Mouse (Mus musculus): Measurements from ENCODE around the gene 2310061I04Rik. TPM values are rescaled to one million over a fixed set of nuclear protein-coding genes. Genes with fewer than 3 reads are reported as not detected.
A peak's percentile ranks its signal among the peaks of the same experiment; 100 is the strongest.
"Not testable (repeated sequence)": the region's sequence is repeated elsewhere in the genome, so short reads cannot be mapped to it uniquely, and the experiment has no call there.

The 2310061I04Rik gene
- 23.9 and 27.6 TPM in 2 replicates for polyA plus RNA-seq (2015; fragmentation: Nextera tagmentation; extraction: Ambion mirVana)

- WGBS, result under 1% methylated on average over 85 of the region's 86 CpGs
- H3K4me1 ChIP-seq (replicated peaks), result peaks cover 13% of the 10 kb centered on the region
- peak within 1 kb of the TSS; percentile 97 for H3K4me2 ChIP-seq
- peak within 1 kb of the TSS; percentile 89 for H3K9ac ChIP-seq
- H3K27ac ChIP-seq, result peak within 1 kb of the TSS; percentile 89
- peak within 1 kb of the TSS; percentile 91 for H3K4me3 ChIP-seq
- no peaks in the 10 kb centered on the region for H3K27me3 ChIP-seq
- ATAC-seq (replicated peaks; ENCODE audit: insufficient number of reproducible peaks, insufficient read depth, low FRiP score, low read depth), result peak; percentile 93
- no peaks in the 10 kb centered on the region for H3K9me3 ChIP-seq (replicated peaks)
- H3K36me3 ChIP-seq, result peaks cover 29% of the 10 kb centered on the region
These were observed at the start of gene 2310061I04Rik for GRCm38 (mm10) chr17:35896781-35897643. TSS of gene 2310061I04Rik (minus strand) at chr17:35897431.

- no peak for ATAC-seq (replicated peaks; ENCODE audit: insufficient number of reproducible peaks, insufficient read depth, low FRiP score, low read depth)
- no peaks in the 10 kb centered on the region for H3K9me3 ChIP-seq (replicated peaks)
- 48% methylated on average over 1 of the region's 1 CpGs for WGBS
- H3K36me3 ChIP-seq, result no peaks in the 10 kb centered on the region
- no peak overlapping the region for H3K4me2 ChIP-seq
- no peaks in the 10 kb centered on the region for H3K4me1 ChIP-seq (replicated peaks)
- H3K9ac ChIP-seq, result no peak overlapping the region
- H3K27me3 ChIP-seq, result no peaks in the 10 kb centered on the region
- H3K4me3 ChIP-seq, result no peak overlapping the region
- no peak overlapping the region for H3K27ac ChIP-seq
These were observed 42.7 kb upstream of the 2310061I04Rik start for GRCm38 (mm10) chr17:35939941-35940340.

GRCm38 (mm10) chr17:35939108-35939507, 41.9 kb upstream of the 2310061I04Rik start:
- Histone ChIP-seq H3K27ac (no peak overlapping the region), H3K4me3 (no peak overlapping the region), H3K4me1 (replicated peaks) (no peaks in the 10 kb centered on the region), H3K9me3 (replicated peaks) (no peaks in the 10 kb centered on the region), H3K36me3 (no peaks in the 10 kb centered on the region), H3K27me3 (no peaks in the 10 kb centered on the region), H3K9ac (no peak overlapping the region), H3K4me2 (no peak overlapping the region)
- ATAC-seq (replicated peaks; ENCODE audit: insufficient number of reproducible peaks, insufficient read depth, low FRiP score, low read depth), result no peak
- 47% methylated on average over 2 of the region's 2 CpGs for WGBS

- 25% methylated on average over 2 of the region's 2 CpGs for WGBS
- no peak overlapping the region for H3K4me2 ChIP-seq
- H3K27me3 ChIP-seq, result no peaks in the 10 kb centered on the region
- no peak overlapping the region for H3K27ac ChIP-seq
- no peak for ATAC-seq (replicated peaks; ENCODE audit: insufficient number of reproducible peaks, insufficient read depth, low FRiP score, low read depth)
- H3K36me3 ChIP-seq, result no peaks in the 10 kb centered on the region
- H3K4me1 ChIP-seq (replicated peaks), result no peaks in the 10 kb centered on the region
- H3K9ac ChIP-seq, result no peak overlapping the region
- H3K9me3 ChIP-seq (replicated peaks), result no peaks in the 10 kb centered on the region
- H3K4me3 ChIP-seq, result no peak overlapping the region
These were observed 40.6 kb upstream of the 2310061I04Rik start for GRCm38 (mm10) chr17:35937700-35938348.

- ATAC-seq (replicated peaks; ENCODE audit: insufficient number of reproducible peaks, insufficient read depth, low FRiP score, low read depth); H3K9me3 ChIP-seq (replicated peaks); H3K27me3 ChIP-seq; H3K4me1 ChIP-seq (replicated peaks); H3K4me2 ChIP-seq; H3K27ac ChIP-seq; H3K36me3 ChIP-seq; H3K9ac ChIP-seq; H3K4me3 ChIP-seq: not testable (repeated sequence)
- 79% methylated on average over 14 of the region's 14 CpGs for WGBS
These were observed 38.5 kb upstream of the 2310061I04Rik start for GRCm38 (mm10) chr17:35935763-35936162.

GRCm38 (mm10) chr17:35932608-35933007, 35.4 kb upstream of the 2310061I04Rik start:
- ATAC-seq (replicated peaks; ENCODE audit: insufficient number of reproducible peaks, insufficient read depth, low FRiP score, low read depth), result no peak
- WGBS, result 87% methylated on average over 4 of the region's 4 CpGs

GRCm38 (mm10) chr17:35930627-35931026, 33.4 kb upstream of the 2310061I04Rik start:
- 95% methylated on average over 12 of the region's 12 CpGs for WGBS
- no peak overlapping the region for H3K4me2 ChIP-seq
- H3K36me3 ChIP-seq, result peaks cover 55% of the 10 kb centered on the region
- no peaks in the 10 kb centered on the region for H3K27me3 ChIP-seq
- no peaks in the 10 kb centered on the region for H3K4me1 ChIP-seq (replicated peaks)
- H3K9ac ChIP-seq, result no peak overlapping the region
- no peak for ATAC-seq (replicated peaks; ENCODE audit: insufficient number of reproducible peaks, insufficient read depth, low FRiP score, low read depth)
- no peaks in the 10 kb centered on the region for H3K9me3 ChIP-seq (replicated peaks)
- H3K27ac ChIP-seq, result no peak overlapping the region
- H3K4me3 ChIP-seq, result no peak overlapping the region

More at GRCm38 (mm10) chr17:35932608-35933007, 35.4 kb upstream of the 2310061I04Rik start:
- Histone ChIP-seq H3K4me1 (replicated peaks) (no peaks in the 10 kb centered on the region), H3K4me3 (no peak overlapping the region), H3K9me3 (replicated peaks) (no peaks in the 10 kb centered on the region), H3K27me3 (no peaks in the 10 kb centered on the region), H3K9ac (no peak overlapping the region), H3K27ac (no peak overlapping the region), H3K36me3 (peaks cover 38% of the 10 kb centered on the region), H3K4me2 (no peak overlapping the region)

- H3K4me3 ChIP-seq, result no peak overlapping the region
- no peaks in the 10 kb centered on the region for H3K9me3 ChIP-seq (replicated peaks)
- peaks cover 66% of the 10 kb centered on the region for H3K36me3 ChIP-seq
- no peak overlapping the region for H3K9ac ChIP-seq
- ATAC-seq (replicated peaks; ENCODE audit: insufficient number of reproducible peaks, insufficient read depth, low FRiP score, low read depth), result no peak
- no peak overlapping the region for H3K27ac ChIP-seq
- H3K4me1 ChIP-seq (replicated peaks), result no peaks in the 10 kb centered on the region
- 91% methylated on average over 2 of the region's 2 CpGs for WGBS
- H3K4me2 ChIP-seq, result no peak overlapping the region
- no peaks in the 10 kb centered on the region for H3K27me3 ChIP-seq
These were observed 32.3 kb upstream of the 2310061I04Rik start for GRCm38 (mm10) chr17:35929534-35929933.

- no peaks in the 10 kb centered on the region for H3K9me3 ChIP-seq (replicated peaks)
- H3K27ac ChIP-seq, result no peak overlapping the region
- H3K4me3 ChIP-seq, result no peak overlapping the region
- peaks cover 72% of the 10 kb centered on the region for H3K36me3 ChIP-seq
- WGBS, result 9% methylated on average over 1 of the region's 1 CpGs
- H3K9ac ChIP-seq, result no peak overlapping the region
- ATAC-seq (replicated peaks; ENCODE audit: insufficient number of reproducible peaks, insufficient read depth, low FRiP score, low read depth), result no peak
- no peak overlapping the region for H3K4me2 ChIP-seq
- no peaks in the 10 kb centered on the region for H3K27me3 ChIP-seq
- peaks cover 3% of the 10 kb centered on the region for H3K4me1 ChIP-seq (replicated peaks)
These were observed 30.2 kb upstream of the 2310061I04Rik start for GRCm38 (mm10) chr17:35927471-35927870.

GRCm38 (mm10) chr17:35923281-35923680, 26.1 kb upstream of the 2310061I04Rik start:
- WGBS, result 75% methylated on average over 4 of the region's 4 CpGs
- H3K9me3 ChIP-seq (replicated peaks), result no peaks in the 10 kb centered on the region
- H3K4me1 ChIP-seq (replicated peaks), result peaks cover 34% of the 10 kb centered on the region
- no peak overlapping the region for H3K4me3 ChIP-seq
- ATAC-seq (replicated peaks; ENCODE audit: insufficient number of reproducible peaks, insufficient read depth, low FRiP score, low read depth), result no peak
- H3K4me2 ChIP-seq, result no peak overlapping the region
- no peak overlapping the region for H3K27ac ChIP-seq
- H3K9ac ChIP-seq, result no peak overlapping the region
- no peaks in the 10 kb centered on the region for H3K27me3 ChIP-seq
- peaks cover 43% of the 10 kb centered on the region for H3K36me3 ChIP-seq

- Histone ChIP-seq H3K4me1 (replicated peaks) (peaks cover 34% of the 10 kb centered on the region), H3K27ac (no peak overlapping the region), H3K27me3 (no peaks in the 10 kb centered on the region), H3K9ac (no peak overlapping the region), H3K36me3 (peaks cover 36% of the 10 kb centered on the region), H3K9me3 (replicated peaks) (no peaks in the 10 kb centered on the region), H3K4me3 (no peak overlapping the region), H3K4me2 (no peak overlapping the region)
- WGBS, result 81% methylated on average over 3 of the region's 3 CpGs
- no peak for ATAC-seq (replicated peaks; ENCODE audit: insufficient number of reproducible peaks, insufficient read depth, low FRiP score, low read depth)
These were observed 25.3 kb upstream of the 2310061I04Rik start for GRCm38 (mm10) chr17:35922566-35922965.

Data from heart, embryonic 15.5 days (tissue).